Mouse (Mus musculus) midbrain, embryonic 11.5 days (tissue): ENCODE measurements around the gene Sptb. TPM values are rescaled to one million over a fixed set of nuclear protein-coding genes. Genes with fewer than 3 reads are reported as not detected.

ENCODE experiments used
- ATAC-seq: fragments of 200-750 bp; cut with Nextera tagmentation; 2 replicates; pipeline ENCODE4 v1.8.0; 2017; ENCODE audit warnings: moderate TSS enrichment, moderate library complexity; ENCODE audit not compliant: low FRiP score
- DNase-seq: peaks from one replicate; pipeline ENCODE4 v3.0.0; 2015; ENCODE audit warnings: low spot score; ENCODE audit errors: missing footprints
- H3K27ac ChIP-seq: fragments of 300-500 bp; sonication (generic); 2 replicates; pipeline ENCODE4 v1.5.1; 2014; ENCODE audit warnings: low read depth, low read length
- H3K27me3 ChIP-seq: fragments of 300-500 bp; sonication (generic); 2 replicates; pipeline ENCODE4 v1.6.1; 2014; ENCODE audit warnings: mild to moderate bottlenecking, low read length, moderate library complexity, mixed read lengths; ENCODE audit not compliant: control insufficient read depth, insufficient read depth
- H3K36me3 ChIP-seq: fragments of 300-500 bp; sonication (generic); 2 replicates; pipeline ENCODE4 v1.6.1; 2014; ENCODE audit warnings: mild to moderate bottlenecking, low read length, moderate library complexity, mixed read lengths; ENCODE audit not compliant: control insufficient read depth, insufficient read depth
- H3K4me1 ChIP-seq: fragments of 300-500 bp; sonication (generic); 2 replicates; pipeline ENCODE4 v1.6.1; 2014; ENCODE audit warnings: low read length; ENCODE audit not compliant: control insufficient read depth, insufficient read depth
- H3K4me2 ChIP-seq: fragments of 300-500 bp; sonication (generic); 2 replicates; pipeline ENCODE4 v1.6.1; 2014; ENCODE audit warnings: mild to moderate bottlenecking, moderate library complexity
- H3K4me3 ChIP-seq: fragments of 300-500 bp; sonication (generic); 2 replicates; pipeline ENCODE4 v1.5.1; 2014; ENCODE audit warnings: low read depth, low read length
- H3K9ac ChIP-seq: fragments of 300-500 bp; sonication (generic); 2 replicates; pipeline ENCODE4 v1.6.1; 2014; ENCODE audit warnings: low read length
- H3K9me3 ChIP-seq: fragments of 300-500 bp; sonication (generic); 2 replicates; pipeline ENCODE4 v1.6.1; 2016; ENCODE audit warnings: low read length; ENCODE audit not compliant: control insufficient read depth
- WGBS: fragments of 180-500 bp; shearing (Covaris S2); extraction: QIAGEN DNeasy Blood & Tissue Kit; methylation state at CpG from one replicate; pipeline ENCODE4 v1.1.7; 2014; 5-methylcytosine and 5-hydroxymethylcytosine counted together
- polyA plus RNA-seq: library from polyadenylated mRNA; unstranded; fragments of >200 nt; fragmentation: Nextera tagmentation; extraction: Ambion mirVana; gene quantifications from 2 replicates; pipeline ENCODE4 v1.2.1, GENCODE M21; 2014

Gene Sptb
- polyA plus RNA-seq, 1 experiment from 2014 or later = 3.1 TPM

GRCm38 (mm10) chr12:76708956-76709794, 1.2 kb downstream of the Sptb start:
- DNase-seq = peak; percentile 91
- Histone ChIP-seq H3K9me3 (no peaks in the 10 kb centered on the region), H3K4me1 (peaks cover 11% of the 10 kb centered on the region), H3K36me3 (no peaks in the 10 kb centered on the region), H3K4me2 (peak overlapping the region; percentile 100), H3K27ac (no peak overlapping the region), H3K27me3 (peaks cover 45% of the 10 kb centered on the region), H3K4me3 (peak overlapping the region; percentile 69), H3K9ac (peak overlapping the region; percentile 71)
- peak; percentile 53 for ATAC-seq
- WGBS = 4% methylated on average over 31 of the region's 34 CpGs

GRCm38 (mm10) chr12:76708181-76708580, 2.2 kb downstream of the Sptb start:
- H3K27me3 ChIP-seq = peaks cover 45% of the 10 kb centered on the region
- no peaks in the 10 kb centered on the region for H3K36me3 ChIP-seq
- WGBS = 75% methylated on average over 3 of the region's 3 CpGs
- H3K4me1 ChIP-seq = peaks cover 11% of the 10 kb centered on the region
- ATAC-seq = no peak
- H3K4me3 ChIP-seq = no peak overlapping the region
- no peak overlapping the region for H3K27ac ChIP-seq
- no peaks in the 10 kb centered on the region for H3K9me3 ChIP-seq
- no peak overlapping the region for H3K9ac ChIP-seq
- peak; percentile 84 for DNase-seq
- H3K4me2 ChIP-seq = no peak overlapping the region

GRCm38 (mm10) chr12:76696380-76696935, 13.9 kb downstream of the Sptb start:
- WGBS = 91% methylated on average over 13 of the region's 13 CpGs
- Histone ChIP-seq H3K9ac (no peak overlapping the region), H3K4me2 (no peak overlapping the region), H3K9me3 (no peaks in the 10 kb centered on the region), H3K4me3 (no peak overlapping the region), H3K27me3 (no peaks in the 10 kb centered on the region), H3K36me3 (no peaks in the 10 kb centered on the region), H3K27ac (no peak overlapping the region), H3K4me1 (0 out of 2 replicates have a peak, but pooled peaks cover 2% of the 10 kb centered on the region)
- DNase-seq = no peak
- no peak for ATAC-seq

GRCm38 (mm10) chr12:76695773-76696172, 14.6 kb downstream of the Sptb start:
- Histone ChIP-seq H3K9me3 (no peaks in the 10 kb centered on the region), H3K27ac (no peak overlapping the region), H3K4me1 (0 out of 2 replicates have a peak, but pooled peaks cover 2% of the 10 kb centered on the region), H3K27me3 (no peaks in the 10 kb centered on the region), H3K4me3 (no peak overlapping the region), H3K4me2 (no peak overlapping the region), H3K36me3 (no peaks in the 10 kb centered on the region), H3K9ac (no peak overlapping the region)
- ATAC-seq (no peak), DNase-seq (no peak)
- WGBS = 75% methylated on average over 5 of the region's 5 CpGs

GRCm38 (mm10) chr12:76694801-76695505, 15.4 kb downstream of the Sptb start:
- no peak for ATAC-seq
- peak; percentile 89 for DNase-seq
- H3K9me3 ChIP-seq = no peaks in the 10 kb centered on the region
- no peaks in the 10 kb centered on the region for H3K36me3 ChIP-seq
- H3K4me1 ChIP-seq = 0 out of 2 replicates have a peak, but pooled peaks cover 2% of the 10 kb centered on the region
- H3K4me3 ChIP-seq = peak overlapping the region; percentile 23
- H3K27me3 ChIP-seq = no peaks in the 10 kb centered on the region
- 7% methylated on average over 17 of the region's 17 CpGs for WGBS
- H3K27ac ChIP-seq = no peak overlapping the region
- peak overlapping the region; percentile 15; the same call in 1 of the 2 replicates for H3K9ac ChIP-seq
- H3K4me2 ChIP-seq = peak overlapping the region; percentile 48

GRCm38 (mm10) chr12:76687498-76688200, 22.7 kb downstream of the Sptb start:
- Histone ChIP-seq H3K27me3 (no peaks in the 10 kb centered on the region), H3K9ac (no peak overlapping the region), H3K36me3 (no peaks in the 10 kb centered on the region), H3K4me3 (no peak overlapping the region), H3K9me3 (no peaks in the 10 kb centered on the region), H3K27ac (no peak overlapping the region), H3K4me1 (no peaks in the 10 kb centered on the region), H3K4me2 (no peak overlapping the region)
- no peak for ATAC-seq
- 79% methylated on average over 10 of the region's 10 CpGs for WGBS
- DNase-seq = no peak

GRCm38 (mm10) chr12:76685647-76686046, 24.7 kb downstream of the Sptb start:
- Histone ChIP-seq H3K9me3 (no peaks in the 10 kb centered on the region), H3K4me3 (no peak overlapping the region), H3K9ac (no peak overlapping the region), H3K27me3 (no peaks in the 10 kb centered on the region), H3K4me2 (no peak overlapping the region), H3K4me1 (no peaks in the 10 kb centered on the region), H3K27ac (no peak overlapping the region), H3K36me3 (no peaks in the 10 kb centered on the region)
- ATAC-seq (no peak), DNase-seq (no peak)
- 95% methylated on average over 3 of the region's 3 CpGs for WGBS

GRCm38 (mm10) chr12:76684493-76684892, 25.9 kb downstream of the Sptb start:
- no peak overlapping the region for H3K27ac ChIP-seq
- no peak for DNase-seq
- H3K4me2 ChIP-seq = no peak overlapping the region
- H3K4me1 ChIP-seq = no peaks in the 10 kb centered on the region
- 66% methylated on average over 6 of the region's 6 CpGs for WGBS
- H3K9me3 ChIP-seq = no peaks in the 10 kb centered on the region
- no peak for ATAC-seq
- no peaks in the 10 kb centered on the region for H3K36me3 ChIP-seq
- H3K9ac ChIP-seq = no peak overlapping the region
- no peaks in the 10 kb centered on the region for H3K27me3 ChIP-seq
- no peak overlapping the region for H3K4me3 ChIP-seq
